Mouse (Mus musculus) embryonic fibroblast, embryonic 13.5 days (primary cell): Measurements from ENCODE around the gene Fasl. TPM values are rescaled to one million over a fixed set of nuclear protein-coding genes. Genes with fewer than 3 reads are reported as not detected.
A peak's percentile ranks its signal among the peaks of the same experiment; 100 is the strongest.

Experiments
- H3K27ac ChIP-seq: 2 replicates; pipeline ENCODE4 v1.5.1; 2012; ENCODE audit warnings: low read length, control low read depth, inconsistent platforms; ENCODE audit not compliant: insufficient read depth
- H3K4me1 ChIP-seq: 2 replicates; pipeline ENCODE4 v1.6.1; 2011; ENCODE audit warnings: low read length; ENCODE audit not compliant: control insufficient read depth, insufficient read depth
- H3K4me3 ChIP-seq: 2 replicates; pipeline ENCODE4 v1.5.1; 2011; ENCODE audit warnings: mild to moderate bottlenecking, control low read depth, low read length; ENCODE audit not compliant: insufficient read depth
- CTCF ChIP-seq: IDR thresholded peaks from 2 replicates; pipeline ENCODE4 v1.5.1; 2011; ENCODE audit warnings: mild to moderate bottlenecking, control low read depth, low read length, moderate library complexity, borderline replicate concordance; ENCODE audit not compliant: insufficient read depth
- POLR2A ChIP-seq: IDR thresholded peaks from 2 replicates; pipeline ENCODE4 v1.6.1; 2011; ENCODE audit warnings: low read depth, mild to moderate bottlenecking, control low read depth, low read length, moderate library complexity
- polyA plus RNA-seq: library from polyadenylated mRNA; stranded (reverse); fragments of >200 nt; gene quantifications from 2 replicates; pipeline ENCODE4 v1.2.4, GENCODE M21; 2011; ENCODE audit warnings: low read depth; ENCODE audit not compliant: missing spikeins, insufficient read length

Gene Fasl
- polyA plus RNA-seq = not detected in 2 replicates

GRCm38 (mm10) chr1:161788339-161788738 is at the start of gene Fasl:
Fasl (minus strand) TSS chr1:161788495.
- Histone ChIP-seq H3K27ac (no peak within 1 kb of the TSS), H3K4me1 (no peaks in the 10 kb centered on the region), H3K4me3 (no peak within 1 kb of the TSS)
- TF ChIP-seq POLR2A (no peak), CTCF (no peak)

- TF ChIP-seq POLR2A (no peak), CTCF (no peak)
- Histone ChIP-seq H3K4me3 (no peak overlapping the region), H3K4me1 (no peaks in the 10 kb centered on the region), H3K27ac (no peak overlapping the region)
Observed at GRCm38 (mm10) chr1:161826677-161827076, 38.4 kb upstream of the Fasl start.

DNA sequence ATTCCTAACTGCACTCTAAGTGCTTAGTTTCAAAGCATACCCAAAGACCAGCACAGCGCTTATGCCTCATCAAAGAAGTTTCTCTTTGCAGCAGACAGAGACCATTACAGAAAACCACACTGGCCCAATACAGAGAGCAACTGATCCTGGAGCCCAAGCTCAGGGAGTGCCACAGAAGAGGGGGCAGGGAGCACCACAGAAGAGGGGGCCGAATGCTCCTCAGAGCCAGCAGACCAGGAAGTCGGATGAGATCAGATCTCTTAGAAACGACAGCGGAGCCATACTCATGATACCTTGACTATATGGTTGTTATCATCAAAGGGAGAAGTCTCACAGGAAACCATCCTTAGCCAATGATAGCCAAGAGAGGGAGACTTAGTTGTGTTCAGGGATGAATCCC is 21.1 kb upstream of the Fasl start:
- Histone ChIP-seq H3K4me1 (no peaks in the 10 kb centered on the region), H3K4me3 (no peak overlapping the region), H3K27ac (no peak overlapping the region)
- no peak for TF ChIP-seq CTCF
- TF ChIP-seq POLR2A = no peak

GRCm38 (mm10) chr1:161808980-161809379 is 20.7 kb upstream of the Fasl start:
- no peak for TF ChIP-seq POLR2A
- TF ChIP-seq CTCF = no peak
- Histone ChIP-seq H3K4me3 (no peak overlapping the region), H3K4me1 (no peaks in the 10 kb centered on the region), H3K27ac (no peak overlapping the region)

DNA sequence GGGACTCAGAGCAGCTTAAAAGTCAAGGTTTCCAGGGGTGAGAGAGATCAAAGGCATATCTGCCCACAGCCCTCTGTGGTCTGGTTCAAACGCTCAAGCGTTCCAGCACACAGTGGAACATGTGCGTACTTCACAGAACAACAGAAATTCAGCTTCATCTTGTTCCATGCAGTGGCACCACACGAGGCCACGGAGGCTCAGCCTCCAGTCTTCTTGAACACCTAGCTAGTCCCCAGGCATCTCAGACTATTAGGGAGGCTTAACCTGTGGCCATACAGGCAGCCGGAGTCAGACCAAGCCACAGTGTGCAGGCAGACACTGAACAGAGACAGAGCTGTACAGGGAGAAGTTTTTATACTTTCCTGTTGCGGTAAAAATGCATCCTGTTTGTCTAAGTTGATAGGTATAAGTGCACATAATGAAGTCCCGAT is 16.3 kb upstream of the Fasl start:
- Histone ChIP-seq H3K4me3 (no peak overlapping the region), H3K27ac (no peak overlapping the region), H3K4me1 (peaks cover 6% of the 10 kb centered on the region)
- no peak for TF ChIP-seq CTCF
- TF ChIP-seq POLR2A = no peak

GRCm38 (mm10) chr1:161801321-161801720 is 13.0 kb upstream of the Fasl start:
- Histone ChIP-seq H3K4me3 (no peak overlapping the region), H3K4me1 (peaks cover 8% of the 10 kb centered on the region), H3K27ac (no peak overlapping the region)
- TF ChIP-seq CTCF (no peak), POLR2A (no peak)

- TF ChIP-seq CTCF (no peak), POLR2A (no peak)
- Histone ChIP-seq H3K4me1 (peaks cover 8% of the 10 kb centered on the region), H3K27ac (peak overlapping the region; percentile 62), H3K4me3 (no peak overlapping the region)
Observed at GRCm38 (mm10) chr1:161800256-161800655, 12.0 kb upstream of the Fasl start.

DNA sequence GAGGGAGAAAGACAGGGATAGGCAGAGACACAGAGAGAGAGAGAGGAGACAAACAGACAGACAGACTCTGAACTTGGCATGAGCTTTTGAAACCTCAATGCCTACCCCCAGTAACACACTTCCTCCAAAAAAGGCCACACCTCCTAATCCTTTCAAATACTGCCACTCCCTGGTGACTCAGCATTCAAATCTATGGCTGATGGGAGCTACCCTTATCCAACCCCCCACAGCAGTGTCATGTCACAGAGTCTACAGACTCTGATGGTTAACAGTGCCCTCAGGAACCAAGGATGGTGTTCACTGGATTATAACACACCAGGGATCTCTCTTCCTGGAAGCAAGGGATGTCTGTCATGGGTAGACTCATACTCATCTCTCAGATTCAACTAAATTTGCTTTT is 11.5 kb upstream of the Fasl start:
- TF ChIP-seq CTCF (no peak), POLR2A (no peak)
- Histone ChIP-seq H3K4me1 (peaks cover 8% of the 10 kb centered on the region), H3K27ac (peak overlapping the region; percentile 75), H3K4me3 (no peak overlapping the region)

GRCm38 (mm10) chr1:161798866-161799265 is 10.6 kb upstream of the Fasl start:
- H3K4me1 ChIP-seq = peaks cover 8% of the 10 kb centered on the region
- no peak for TF ChIP-seq CTCF
- TF ChIP-seq POLR2A = no peak
- H3K4me3 ChIP-seq = no peak overlapping the region
- no peak overlapping the region for H3K27ac ChIP-seq

DNA sequence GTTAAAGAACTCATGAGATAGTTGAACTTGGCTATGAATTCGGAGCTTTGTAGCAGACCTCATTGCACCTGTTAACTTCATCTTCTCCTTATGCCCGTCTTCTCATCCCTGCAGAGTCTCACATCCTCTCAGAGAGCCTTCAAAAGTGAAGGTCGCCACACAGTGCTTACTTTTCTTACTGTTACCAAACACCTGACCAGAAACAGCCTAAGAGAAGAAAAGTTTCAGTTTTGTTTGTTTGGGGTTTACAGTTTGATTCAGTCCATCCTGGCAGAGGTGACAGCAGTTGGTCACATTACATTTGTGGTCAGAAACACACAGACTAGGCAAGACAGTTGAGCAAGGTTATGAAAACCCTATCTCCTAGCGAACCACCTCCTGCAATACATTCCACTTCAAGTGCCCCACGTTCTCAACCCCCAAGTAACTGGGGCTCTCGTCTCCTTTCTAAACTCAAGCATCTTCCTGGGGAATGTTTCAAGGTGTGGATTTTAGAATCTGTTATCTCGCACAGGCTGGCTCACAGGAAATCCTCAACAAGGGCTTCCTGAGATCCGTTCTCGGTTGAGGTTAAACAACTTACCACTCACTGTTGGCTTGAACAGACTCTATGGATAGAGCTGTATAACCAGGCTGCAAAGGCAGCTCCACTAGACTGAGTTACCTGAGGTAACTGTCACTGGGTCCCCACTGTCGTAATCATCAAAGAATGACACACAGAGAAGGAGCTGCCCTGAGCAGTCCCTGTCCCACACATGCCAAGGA is 6.3 kb upstream of the Fasl start:
- TF ChIP-seq POLR2A (no peak), CTCF (no peak)
- no peak overlapping the region for H3K4me3 ChIP-seq
- H3K27ac ChIP-seq = no peak overlapping the region
- 0 out of 2 replicates have a peak, but pooled peaks cover 2% of the 10 kb centered on the region for H3K4me1 ChIP-seq
